8 mouse cellular contexts compared by ENCODE assay signal in genomic region chr4:122999263-122999691, GRCm38 (mm10). TPM values are rescaled to one million over a fixed set of nuclear protein-coding genes. Genes with fewer than 3 reads are reported as not detected.
DNase-seq lines count a peak whose midpoint lies in the region; ATAC-seq and TF ChIP-seq lines count a peak whose summit lies in the region.
"Had no signal": no experiment of that assay in that cellular context is flagged by ENCODE, and none has a peak within 500 bp of the region (broad histone marks: within the 10 kb centered on the region; RNA-seq: fewer than 3 reads in every experiment).

No protein-coding gene starts in this region.

- TF ChIP-seq CTCF in brain, embryonic 14.5 days (IDR thresholded peaks at IDR 0.05; ENCODE audit: borderline replicate concordance, extremely low read depth, insufficient read depth, insufficient read length) = no peak

- H3K4me1 ChIP-seq in hindbrain, embryonic 13.5 days (replicated peaks) = peaks cover 64% of the 10 kb centered on the region
- peaks cover 31% of the 10 kb centered on the region for H3K4me1 ChIP-seq in midbrain, embryonic 14.5 days (ENCODE audit: control insufficient read depth, insufficient read depth, low read length)

- H3K27me3 ChIP-seq in hindbrain, embryonic 13.5 days = no peaks in the 10 kb centered on the region
- no peaks in the 10 kb centered on the region for H3K27me3 ChIP-seq in midbrain, embryonic 14.5 days (ENCODE audit: control insufficient read depth, insufficient read depth, low read length)

- peak overlapping the region; percentile 94 for H3K27ac ChIP-seq in hindbrain, embryonic 13.5 days
- H3K27ac ChIP-seq in midbrain, embryonic 14.5 days (replicated peaks; ENCODE audit: low read depth, low read length) = peak overlapping the region; percentile 93

- H3K36me3 ChIP-seq in hindbrain, embryonic 13.5 days = peaks cover 25% of the 10 kb centered on the region
- peaks cover 40% of the 10 kb centered on the region for H3K36me3 ChIP-seq in midbrain, embryonic 14.5 days (ENCODE audit: control insufficient read depth, insufficient read depth, low read length)

- no peak for ATAC-seq in hindbrain, embryonic 13.5 days (ENCODE audit: low FRiP score)
- ATAC-seq in midbrain, embryonic 14.5 days (ENCODE audit: low FRiP score, low TSS enrichment) = peak; percentile 35; the same call in 1 of the 2 replicates
- ATAC-seq in monocyte, adult 5-6 weeks (replicated peaks; ENCODE audit: insufficient number of reproducible peaks, low FRiP score, low TSS enrichment, poor library complexity, severe bottlenecking) = no peak

- H3K9ac ChIP-seq in hindbrain, embryonic 13.5 days = peak overlapping the region; percentile 77
- H3K9ac ChIP-seq in midbrain, embryonic 14.5 days (replicated peaks; ENCODE audit: low read length) = peak overlapping the region; percentile 94

- H3K4me2 ChIP-seq in hindbrain, embryonic 13.5 days = peak overlapping the region; percentile 83
- peak overlapping the region; percentile 85 for H3K4me2 ChIP-seq in midbrain, embryonic 14.5 days (ENCODE audit: low read length)

- H3K9me3 ChIP-seq in hindbrain, embryonic 13.5 days = no peaks in the 10 kb centered on the region
- no peaks in the 10 kb centered on the region for H3K9me3 ChIP-seq in midbrain, embryonic 14.5 days (ENCODE audit: control insufficient read depth, low read length)

- no peak for TF ChIP-seq POLR2A in brain, embryonic 14.5 days (IDR thresholded peaks at IDR 0.05; ENCODE audit: borderline replicate concordance, extremely low read depth, insufficient read depth, insufficient read length, poor library complexity, severe bottlenecking)

- peak; percentile 90 for DNase-seq in brain, embryonic 14.5 days (ENCODE audit: low read depth)
- peak; percentile 72 for DNase-seq in embryo, embryonic 9.5 days (ENCODE audit: extremely low spot score)
- peak; percentile 75 for DNase-seq in midbrain, embryonic 14.5 days
- DNase-seq in adrenal gland, postnatal 14 days = no peak
- no peak for DNase-seq in layer of hippocampus, adult 11-12 months (ENCODE audit: low spot score)
- DNase-seq: right cerebral cortex, postnatal 25 days had no signal

- peak overlapping the region; percentile 87 for H3K4me3 ChIP-seq in hindbrain, embryonic 13.5 days
- H3K4me3 ChIP-seq in midbrain, embryonic 14.5 days (replicated peaks; ENCODE audit: low read depth, low read length) = peak overlapping the region; percentile 80

- WGBS in hindbrain, embryonic 13.5 days = 8% methylated on average over 4 of the region's 4 CpGs
- 2% methylated on average over 4 of the region's 4 CpGs for WGBS in midbrain, embryonic 14.5 days

RNA-seq across cellular contexts. Expression of gene Mycl, which starts 3.8 kb away (rescaled TPM):
- polyA plus RNA-seq in brain, embryonic 14.5 days (2012; rRNA removed) = 85.4 and 95.3 TPM in 2 replicates
- polyA plus RNA-seq in hindbrain, embryonic 13.5 days (2015; fragmentation: Nextera tagmentation; extraction: Ambion mirVana) = 75.9 and 77.3 TPM in 2 replicates
- polyA plus RNA-seq in midbrain, embryonic 14.5 days (2014; fragmentation: Nextera tagmentation; extraction: Ambion mirVana) = 87.7 and 112 TPM in 2 replicates
- total RNA-seq in adrenal gland, postnatal 14 days (2021) = 2.3 and 3.5 TPM in 2 replicates
- 1.3 TPM in 1 of 3 replicates, not detected in the others for total RNA-seq in monocyte, adult 5-6 weeks (2017)

RNA-seq across cellular contexts. Expression of gene Trit1, which starts 17.1 kb away (rescaled TPM):
- polyA plus RNA-seq in brain, embryonic 14.5 days (2012; rRNA removed) = 19.5 and 20.4 TPM in 2 replicates
- polyA plus RNA-seq in hindbrain, embryonic 13.5 days (2015; fragmentation: Nextera tagmentation; extraction: Ambion mirVana) = 25.4 and 27.1 TPM in 2 replicates
- polyA plus RNA-seq in midbrain, embryonic 14.5 days (2014; fragmentation: Nextera tagmentation; extraction: Ambion mirVana) = 27.0 and 29.1 TPM in 2 replicates
- total RNA-seq in adrenal gland, postnatal 14 days (2021) = 19.0 and 25.7 TPM in 2 replicates
- total RNA-seq in monocyte, adult 5-6 weeks (2017) = 14.1 to 23.3 TPM (median 15.6 TPM) in 3 replicates

RNA-seq across cellular contexts. Expression of gene Mfsd2a, which starts 38.3 kb away (rescaled TPM):
- 44.7 and 51.8 TPM in 2 replicates for polyA plus RNA-seq in brain, embryonic 14.5 days (2012; rRNA removed)
- polyA plus RNA-seq in hindbrain, embryonic 13.5 days (2015; fragmentation: Nextera tagmentation; extraction: Ambion mirVana) = 29.6 and 36.7 TPM in 2 replicates
- 31.2 and 33.4 TPM in 2 replicates for polyA plus RNA-seq in midbrain, embryonic 14.5 days (2014; fragmentation: Nextera tagmentation; extraction: Ambion mirVana)
- total RNA-seq in adrenal gland, postnatal 14 days (2021) = 2.7 and 5.7 TPM in 2 replicates
- not detected in 3 replicates for total RNA-seq in monocyte, adult 5-6 weeks (2017)

Comparison
In these comparisons a context has a peak if more than half of its experiments do, and no peak if none do; other contexts are left out.
1. DNase-seq: peak in brain, embryonic 14.5 days (single experiment), embryo, embryonic 9.5 days (single experiment) and midbrain, embryonic 14.5 days (single experiment); none in adrenal gland, postnatal 14 days (single experiment) and layer of hippocampus, adult 11-12 months (single experiment).